Mouse (Mus musculus) spleen, adult 2 months (tissue): Measurements from ENCODE around the gene Zfp618.

Experiments
- CTCF ChIP-seq: fragments of 200-500 bp; IDR thresholded peaks from 2 replicates; pipeline ENCODE4 v1.5.1; 2011; ENCODE audit warnings: mild to moderate bottlenecking, inconsistent platforms; ENCODE audit not compliant: insufficient read depth, insufficient read length, insufficient replicate concordance; ENCODE audit errors: extremely low read depth
- POLR2A ChIP-seq: fragments of 200-500 bp; IDR thresholded peaks from 2 replicates; pipeline ENCODE4 v1.6.1; 2011; ENCODE audit warnings: low read depth, low read length, inconsistent platforms

DNA sequence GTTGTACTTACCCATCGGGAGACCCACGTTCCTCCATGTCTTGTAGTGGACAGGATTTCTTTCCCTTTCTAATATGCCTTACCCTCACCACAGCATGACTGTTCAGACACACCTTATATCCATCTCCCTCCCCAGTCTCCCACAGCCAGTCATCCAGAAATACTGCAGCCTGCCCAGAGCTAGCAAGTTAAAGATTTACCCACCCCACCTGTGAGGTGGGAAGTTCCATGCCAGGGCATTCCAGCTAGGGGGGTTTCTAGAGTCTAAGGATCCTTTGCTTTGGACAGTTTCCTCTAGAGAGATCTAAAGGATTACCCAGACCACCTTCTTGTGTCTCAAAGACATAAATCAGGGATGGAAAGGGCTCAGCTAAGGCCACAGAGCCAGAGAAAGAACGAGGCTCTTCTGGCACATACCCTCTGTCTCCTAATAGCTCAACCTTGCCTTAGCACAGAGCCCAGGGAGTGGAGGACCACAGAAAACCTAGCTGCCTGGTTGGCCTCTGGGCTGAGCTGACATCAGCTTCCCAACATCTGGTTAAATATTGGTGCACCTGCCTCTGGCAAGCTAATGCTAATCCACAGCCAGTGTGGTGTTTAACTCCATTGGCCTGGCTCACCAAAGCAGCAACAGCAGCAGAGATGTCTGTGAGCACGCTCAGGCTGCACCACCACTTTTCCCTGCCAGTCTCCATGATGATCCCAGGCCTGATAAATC, 206.8 kb downstream of the Zfp618 start, which contains the start of gene Kif12:
- TF ChIP-seq CTCF (no peak), POLR2A (no peak)
